Mouse (Mus musculus): Measurements from ENCODE around the gene Igf2bp3. TPM values are rescaled to one million over a fixed set of nuclear protein-coding genes. Genes with fewer than 3 reads are reported as not detected.

Gene Igf2bp3
- polyA plus RNA-seq, 1 experiment, result 22.0 TPM

GRCm38 (mm10) chr6:49168648-49169047 is 46.1 kb downstream of the Igf2bp3 start:
- TF ChIP-seq CTCF (IDR thresholded peaks at IDR 0.05; ENCODE audit: borderline replicate concordance, extremely low read depth, insufficient read depth, insufficient read length) (no peak), POLR2A (IDR thresholded peaks at IDR 0.05; ENCODE audit: borderline replicate concordance, extremely low read depth, insufficient read depth, insufficient read length, poor library complexity, severe bottlenecking) (no peak)
- DNase-seq (ENCODE audit: low read depth), result no peak

DNA sequence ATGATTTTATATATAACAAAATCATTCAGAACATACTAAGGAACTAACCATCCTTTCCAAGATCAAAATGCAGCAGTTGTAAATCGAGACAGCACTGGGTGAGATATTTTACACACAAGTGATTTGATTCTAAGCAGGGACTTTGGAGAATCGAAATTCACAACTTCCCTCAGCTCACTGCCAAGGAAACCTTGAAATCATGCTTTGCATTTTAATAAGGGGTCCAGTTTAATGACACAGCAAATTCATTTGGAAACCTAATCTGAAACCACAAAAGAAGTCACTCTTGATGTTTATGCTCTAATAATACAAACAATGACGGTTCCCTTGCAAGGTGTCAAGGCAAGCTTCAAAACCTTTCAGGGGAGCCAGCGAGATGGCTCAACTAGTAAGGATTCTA is 47.4 kb downstream of the Igf2bp3 start:
- peak; percentile 68 for DNase-seq (ENCODE audit: low read depth)
- no peak for TF ChIP-seq POLR2A (IDR thresholded peaks at IDR 0.05; ENCODE audit: borderline replicate concordance, extremely low read depth, insufficient read depth, insufficient read length, poor library complexity, severe bottlenecking)
- no peak for TF ChIP-seq CTCF (IDR thresholded peaks at IDR 0.05; ENCODE audit: borderline replicate concordance, extremely low read depth, insufficient read depth, insufficient read length)

DNA sequence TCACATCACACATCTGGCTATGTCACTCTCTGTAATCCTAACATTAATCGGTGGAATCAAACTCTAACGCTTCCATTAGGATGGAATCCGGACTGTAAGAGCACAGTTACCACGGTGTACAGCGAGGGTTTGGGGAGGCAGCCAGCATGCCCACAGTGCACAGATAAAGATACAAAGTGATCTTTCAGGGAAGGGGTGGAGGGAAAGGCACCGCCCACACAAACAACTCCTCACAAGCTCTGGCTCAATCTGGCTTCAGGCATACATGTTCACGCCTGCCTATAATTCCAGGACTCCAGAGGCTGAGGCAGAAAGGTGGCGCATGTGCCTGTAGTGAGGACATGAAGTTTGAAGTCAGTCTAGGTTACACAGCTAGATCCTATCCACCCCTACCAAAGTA is 48.4 kb downstream of the Igf2bp3 start:
- DNase-seq (ENCODE audit: low read depth), result no peak
- TF ChIP-seq POLR2A (IDR thresholded peaks at IDR 0.05; ENCODE audit: borderline replicate concordance, extremely low read depth, insufficient read depth, insufficient read length, poor library complexity, severe bottlenecking) (no peak), CTCF (IDR thresholded peaks at IDR 0.05; ENCODE audit: borderline replicate concordance, extremely low read depth, insufficient read depth, insufficient read length) (no peak)

DNA sequence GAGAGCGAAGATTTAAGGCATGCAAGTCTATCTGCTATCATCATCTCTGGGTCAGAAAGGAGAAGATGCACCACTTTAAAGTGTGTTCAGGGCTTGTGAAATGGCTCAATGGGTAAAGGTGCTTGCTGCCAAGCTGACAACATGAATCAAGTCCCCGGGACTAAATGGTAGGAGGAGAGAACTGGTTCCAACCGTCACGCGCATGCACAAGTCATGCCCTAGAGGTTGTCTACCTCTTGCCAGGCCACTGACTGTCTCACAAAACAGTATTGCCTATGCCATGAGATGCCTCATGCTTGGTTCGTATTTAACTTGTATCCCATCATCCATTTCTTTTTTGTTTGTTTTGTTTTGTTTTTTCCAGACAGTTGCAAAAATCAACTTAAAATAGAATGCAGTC is 48.9 kb downstream of the Igf2bp3 start:
- no peak for DNase-seq (ENCODE audit: low read depth)
- TF ChIP-seq CTCF (IDR thresholded peaks at IDR 0.05; ENCODE audit: borderline replicate concordance, extremely low read depth, insufficient read depth, insufficient read length) (no peak), POLR2A (IDR thresholded peaks at IDR 0.05; ENCODE audit: borderline replicate concordance, extremely low read depth, insufficient read depth, insufficient read length, poor library complexity, severe bottlenecking) (no peak)

- TF ChIP-seq CTCF (IDR thresholded peaks at IDR 0.05; ENCODE audit: borderline replicate concordance, extremely low read depth, insufficient read depth, insufficient read length) (no peak), POLR2A (IDR thresholded peaks at IDR 0.05; ENCODE audit: borderline replicate concordance, extremely low read depth, insufficient read depth, insufficient read length, poor library complexity, severe bottlenecking) (no peak)
- peak; percentile 37 for DNase-seq (ENCODE audit: low read depth)
Measured at GRCm38 (mm10) chr6:49165101-49165500, 49.7 kb downstream of the Igf2bp3 start.

GRCm38 (mm10) chr6:49164701-49165100 is 50.1 kb downstream of the Igf2bp3 start:
- DNase-seq (ENCODE audit: low read depth), result no peak
- TF ChIP-seq POLR2A (IDR thresholded peaks at IDR 0.05; ENCODE audit: borderline replicate concordance, extremely low read depth, insufficient read depth, insufficient read length, poor library complexity, severe bottlenecking) (no peak), CTCF (IDR thresholded peaks at IDR 0.05; ENCODE audit: borderline replicate concordance, extremely low read depth, insufficient read depth, insufficient read length) (no peak)

GRCm38 (mm10) chr6:49159971-49160370 is 54.8 kb downstream of the Igf2bp3 start:
- DNase-seq (ENCODE audit: low read depth), result no peak
- TF ChIP-seq CTCF (IDR thresholded peaks at IDR 0.05; ENCODE audit: borderline replicate concordance, extremely low read depth, insufficient read depth, insufficient read length), result no peak
- TF ChIP-seq POLR2A (IDR thresholded peaks at IDR 0.05; ENCODE audit: borderline replicate concordance, extremely low read depth, insufficient read depth, insufficient read length, poor library complexity, severe bottlenecking), result no peak

- peak; percentile 46 for DNase-seq (ENCODE audit: low read depth)
- no peak for TF ChIP-seq CTCF (IDR thresholded peaks at IDR 0.05; ENCODE audit: borderline replicate concordance, extremely low read depth, insufficient read depth, insufficient read length)
- no peak for TF ChIP-seq POLR2A (IDR thresholded peaks at IDR 0.05; ENCODE audit: borderline replicate concordance, extremely low read depth, insufficient read depth, insufficient read length, poor library complexity, severe bottlenecking)
Measured at GRCm38 (mm10) chr6:49156826-49157175, 58.0 kb downstream of the Igf2bp3 start.

DNA sequence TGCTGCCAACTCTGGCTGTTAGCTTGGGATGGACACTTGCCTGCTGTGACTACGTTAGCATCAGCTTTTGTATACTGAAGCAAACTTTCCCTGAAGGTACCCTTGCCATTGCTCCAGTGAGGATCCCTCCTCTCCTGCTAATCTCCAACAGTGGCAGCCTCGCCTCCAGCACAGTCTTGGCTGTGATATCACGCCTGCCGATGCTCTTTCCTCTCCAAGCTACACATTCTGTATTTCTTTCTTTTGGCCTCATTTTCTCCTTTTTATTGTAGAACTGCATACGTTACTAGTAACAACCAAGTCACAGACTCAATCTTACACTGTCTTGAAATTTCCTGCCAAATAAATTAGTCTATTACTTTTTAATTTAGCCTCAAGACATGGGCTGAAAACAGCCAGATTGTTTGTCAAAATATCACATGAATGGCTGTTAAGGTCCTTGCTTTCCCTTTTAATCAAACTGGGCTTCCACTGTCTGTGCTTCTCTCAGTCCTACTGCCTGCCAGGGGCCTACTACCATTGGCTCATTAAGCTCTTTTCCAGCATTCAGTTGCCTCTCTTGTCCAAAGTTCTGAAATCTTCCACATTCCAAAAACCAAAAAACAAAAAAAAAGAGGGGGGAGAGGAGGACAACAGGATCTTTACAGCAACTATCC is 58.5 kb downstream of the Igf2bp3 start:
- TF ChIP-seq POLR2A (IDR thresholded peaks at IDR 0.05; ENCODE audit: borderline replicate concordance, extremely low read depth, insufficient read depth, insufficient read length, poor library complexity, severe bottlenecking) (no peak), CTCF (IDR thresholded peaks at IDR 0.05; ENCODE audit: borderline replicate concordance, extremely low read depth, insufficient read depth, insufficient read length) (no peak)

DNA sequence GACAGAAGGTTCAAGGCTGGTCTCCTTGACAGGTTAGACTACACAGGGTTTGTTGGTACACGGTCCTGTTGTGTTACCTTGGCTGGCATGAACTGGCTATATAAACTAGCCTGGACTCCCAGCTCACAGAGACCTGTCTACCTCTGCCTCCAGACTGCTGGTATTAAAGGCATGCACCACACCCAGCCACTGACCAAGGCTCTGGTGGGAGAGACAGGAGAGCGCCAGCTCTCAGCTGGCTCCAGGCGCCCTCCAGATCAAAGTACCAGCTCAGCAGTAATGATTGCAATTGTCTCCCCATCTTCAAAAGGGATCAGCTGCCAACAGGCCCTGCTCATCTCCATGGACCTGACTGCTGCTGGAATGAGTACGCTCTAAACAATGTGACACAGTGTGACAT is 63.3 kb downstream of the Igf2bp3 start:
- TF ChIP-seq CTCF (IDR thresholded peaks at IDR 0.05; ENCODE audit: borderline replicate concordance, extremely low read depth, insufficient read depth, insufficient read length) (no peak), POLR2A (IDR thresholded peaks at IDR 0.05; ENCODE audit: borderline replicate concordance, extremely low read depth, insufficient read depth, insufficient read length, poor library complexity, severe bottlenecking) (no peak)
- DNase-seq (ENCODE audit: low read depth), result peak; percentile 45

More for the DNA sequence above, 58.5 kb downstream of the Igf2bp3 start:
- DNase-seq (ENCODE audit: low read depth), result peak; percentile 40

GRCm38 (mm10) chr6:49150349-49151229 is 64.2 kb downstream of the Igf2bp3 start:
- no peak for DNase-seq (ENCODE audit: low read depth)
- no peak for TF ChIP-seq POLR2A (IDR thresholded peaks at IDR 0.05; ENCODE audit: borderline replicate concordance, extremely low read depth, insufficient read depth, insufficient read length, poor library complexity, severe bottlenecking)
- no peak for TF ChIP-seq CTCF (IDR thresholded peaks at IDR 0.05; ENCODE audit: borderline replicate concordance, extremely low read depth, insufficient read depth, insufficient read length)
